Mouse (Mus musculus) hindbrain, embryonic 12.5 days (tissue): ENCODE data around the gene Mphosph6. TPM values are rescaled to one million over a fixed set of nuclear protein-coding genes. Genes with fewer than 3 reads are reported as not detected.

ENCODE experiments used
- ATAC-seq: fragments of 200-750 bp; cut with Nextera tagmentation; 2 replicates; pipeline ENCODE4 v1.8.0; 2017; ENCODE audit warnings: moderate TSS enrichment; ENCODE audit not compliant: low FRiP score
- H3K27ac ChIP-seq: fragments of 300-500 bp; sonication (generic); 2 replicates; pipeline ENCODE4 v1.5.1; 2016; ENCODE audit warnings: mild to moderate bottlenecking
- H3K27me3 ChIP-seq: fragments of 300-500 bp; sonication (generic); 2 replicates; pipeline ENCODE4 v1.6.1; 2016; ENCODE audit warnings: mild to moderate bottlenecking
- H3K36me3 ChIP-seq: fragments of 300-500 bp; sonication (generic); 2 replicates; pipeline ENCODE4 v1.6.1; 2016; ENCODE audit warnings: mild to moderate bottlenecking
- H3K4me1 ChIP-seq: fragments of 300-500 bp; sonication (generic); 2 replicates; pipeline ENCODE4 v1.6.1; 2016
- H3K4me2 ChIP-seq: fragments of 300-500 bp; sonication (generic); replicated peaks from 2 replicates; pipeline ENCODE4 v1.6.1; 2016; ENCODE audit warnings: mild to moderate bottlenecking
- H3K4me3 ChIP-seq: fragments of 300-500 bp; sonication (generic); 2 replicates; pipeline ENCODE4 v1.5.1; 2016; ENCODE audit warnings: mild to moderate bottlenecking
- H3K9ac ChIP-seq: fragments of 300-500 bp; sonication (generic); 2 replicates; pipeline ENCODE4 v1.6.1; 2016; ENCODE audit warnings: mild to moderate bottlenecking, moderate library complexity
- H3K9me3 ChIP-seq: fragments of 300-500 bp; sonication (generic); replicated peaks from 2 replicates; pipeline ENCODE4 v1.6.1; 2016; ENCODE audit warnings: mild to moderate bottlenecking
- WGBS: fragments of 180-500 bp; shearing (Covaris S2); methylation state at CpG from one replicate; pipeline ENCODE4 v1.1.7; 2016; 5-methylcytosine and 5-hydroxymethylcytosine counted together
- polyA plus RNA-seq: library from polyadenylated mRNA; unstranded; fragments of >200 nt; fragmentation: Nextera tagmentation; extraction: Ambion mirVana; gene quantifications from 2 replicates; pipeline ENCODE4 v1.2.1, GENCODE M21; 2016

The Mphosph6 gene
- 45.8 and 46.6 TPM in 2 replicates for polyA plus RNA-seq

DNA sequence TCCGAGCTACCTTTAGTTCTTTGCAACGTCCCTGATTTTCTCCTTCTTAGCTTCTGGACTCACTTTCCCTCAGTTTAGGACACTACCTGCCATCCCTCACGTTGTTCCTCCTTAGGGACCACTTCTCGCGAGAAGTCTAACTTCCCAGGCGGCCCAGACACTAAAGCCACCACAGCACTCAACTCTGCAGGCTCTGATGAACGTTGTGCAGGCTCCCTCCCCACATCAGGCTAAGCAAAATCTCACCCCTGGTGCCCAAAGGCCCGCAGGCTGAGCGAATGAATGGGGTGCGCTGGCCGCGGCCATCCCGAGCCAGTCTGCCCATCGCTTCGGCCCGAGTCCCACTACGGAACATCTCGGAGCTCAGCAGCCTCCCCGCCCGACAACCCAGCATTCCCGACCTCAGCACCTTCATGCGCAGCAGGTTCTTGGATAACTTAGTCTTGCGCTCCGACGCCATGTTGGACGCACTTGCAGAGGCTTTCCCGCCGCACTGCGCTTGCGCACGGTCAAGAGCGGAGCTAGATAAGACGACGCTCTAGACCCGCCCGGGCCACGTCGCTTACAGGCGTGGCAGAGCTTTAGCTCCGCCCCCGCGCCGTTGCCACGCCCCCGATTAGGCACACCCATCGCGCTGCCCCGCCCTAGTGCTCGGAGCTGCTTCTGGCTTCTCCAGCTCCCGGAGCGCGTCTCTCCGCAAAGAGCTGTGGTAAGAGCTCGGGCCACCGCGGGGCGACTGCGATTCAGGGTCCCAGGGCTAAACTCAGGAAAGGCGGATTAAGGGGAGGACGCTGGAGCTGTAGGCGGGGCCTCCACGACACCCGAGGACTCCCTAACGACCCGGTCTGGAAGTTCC lies at the start of gene Mphosph6:
Gene Mphosph6 (minus strand): TSS at position 501 of the 856 bp plus-strand sequence.
- H3K9me3 ChIP-seq = no peaks in the 10 kb centered on the region
- peaks cover 24% of the 10 kb centered on the region for H3K4me1 ChIP-seq
- ATAC-seq = peak; percentile 98
- under 1% methylated on average over 65 of the region's 65 CpGs for WGBS
- H3K9ac ChIP-seq = peak within 1 kb of the TSS; percentile 74
- peak within 1 kb of the TSS; percentile 84 for H3K27ac ChIP-seq
- H3K4me2 ChIP-seq = peak within 1 kb of the TSS; percentile 63
- no peaks in the 10 kb centered on the region for H3K27me3 ChIP-seq
- H3K36me3 ChIP-seq = peaks cover 20% of the 10 kb centered on the region
- peak within 1 kb of the TSS; percentile 51 for H3K4me3 ChIP-seq

DNA sequence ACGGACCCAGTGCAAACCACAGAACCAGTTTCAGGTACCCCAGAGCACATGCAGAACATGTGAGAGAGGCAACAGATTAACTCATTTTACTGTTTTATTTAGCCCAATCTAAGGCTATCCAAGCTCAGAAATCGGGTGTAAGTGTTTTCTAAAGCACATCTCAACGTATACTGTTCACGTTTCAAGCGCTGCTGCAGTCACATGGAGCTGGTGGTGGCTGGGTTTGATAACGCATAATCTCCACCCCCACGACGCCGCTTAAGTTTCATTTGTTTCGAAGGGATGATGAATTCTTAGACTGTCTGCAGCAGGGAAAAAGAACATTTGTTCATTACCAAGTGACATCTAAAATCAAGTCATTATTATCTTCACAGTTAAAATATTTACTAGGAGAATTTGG lies 48.7 kb upstream of the Mphosph6 start:
- no peak for ATAC-seq
- Histone ChIP-seq H3K4me2 (no peak overlapping the region), H3K4me3 (no peak overlapping the region), H3K9me3 (no peaks in the 10 kb centered on the region), H3K36me3 (no peaks in the 10 kb centered on the region), H3K9ac (no peak overlapping the region), H3K27ac (no peak overlapping the region), H3K27me3 (no peaks in the 10 kb centered on the region), H3K4me1 (no peaks in the 10 kb centered on the region)
- WGBS = 83% methylated on average over 10 of the region's 10 CpGs

- no peak for ATAC-seq
- H3K9ac ChIP-seq = no peak overlapping the region
- no peak overlapping the region for H3K4me3 ChIP-seq
- no peaks in the 10 kb centered on the region for H3K4me1 ChIP-seq
- no peak overlapping the region for H3K4me2 ChIP-seq
- 90% methylated on average over 6 of the region's 6 CpGs for WGBS
- no peaks in the 10 kb centered on the region for H3K27me3 ChIP-seq
- H3K27ac ChIP-seq = no peak overlapping the region
- H3K9me3 ChIP-seq = no peaks in the 10 kb centered on the region
- H3K36me3 ChIP-seq = no peaks in the 10 kb centered on the region
Observed at GRCm38 (mm10) chr8:117847865-117848264, 46.1 kb upstream of the Mphosph6 start.

DNA sequence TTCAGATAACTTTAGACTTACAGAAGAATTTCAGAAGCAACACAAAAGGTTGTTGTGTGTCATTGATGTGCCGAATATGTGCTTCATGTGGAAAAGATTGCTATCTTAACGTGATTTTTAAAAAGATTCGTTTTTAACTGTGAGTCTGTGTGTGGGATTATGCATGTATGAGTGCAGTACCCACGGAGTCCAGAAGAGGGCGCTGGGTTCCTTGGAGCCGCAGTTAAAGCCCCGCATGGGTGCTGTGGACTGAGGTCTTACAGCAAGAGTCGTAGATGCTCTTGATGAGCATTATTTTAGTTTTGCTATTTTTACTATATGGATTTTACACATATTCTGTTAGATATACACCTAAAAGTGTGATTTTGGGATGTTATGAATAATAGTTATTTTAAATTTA lies 42.0 kb upstream of the Mphosph6 start:
- no peak for ATAC-seq
- H3K36me3 ChIP-seq = no peaks in the 10 kb centered on the region
- no peak overlapping the region for H3K4me3 ChIP-seq
- 85% methylated on average over 8 of the region's 8 CpGs for WGBS
- H3K4me2 ChIP-seq = no peak overlapping the region
- H3K9ac ChIP-seq = no peak overlapping the region
- H3K9me3 ChIP-seq = no peaks in the 10 kb centered on the region
- H3K4me1 ChIP-seq = no peaks in the 10 kb centered on the region
- no peak overlapping the region for H3K27ac ChIP-seq
- no peaks in the 10 kb centered on the region for H3K27me3 ChIP-seq

- Histone ChIP-seq H3K36me3 (no peaks in the 10 kb centered on the region), H3K4me1 (no peaks in the 10 kb centered on the region), H3K27me3 (0 out of 2 replicates have a peak, but pooled peaks cover 3% of the 10 kb centered on the region), H3K27ac (no peak overlapping the region), H3K9me3 (no peaks in the 10 kb centered on the region), H3K4me3 (no peak overlapping the region), H3K4me2 (no peak overlapping the region), H3K9ac (no peak overlapping the region)
- no peak for ATAC-seq
- 49% methylated on average over 4 of the region's 4 CpGs for WGBS
Observed at GRCm38 (mm10) chr8:117813524-117813923, 11.8 kb upstream of the Mphosph6 start.

DNA sequence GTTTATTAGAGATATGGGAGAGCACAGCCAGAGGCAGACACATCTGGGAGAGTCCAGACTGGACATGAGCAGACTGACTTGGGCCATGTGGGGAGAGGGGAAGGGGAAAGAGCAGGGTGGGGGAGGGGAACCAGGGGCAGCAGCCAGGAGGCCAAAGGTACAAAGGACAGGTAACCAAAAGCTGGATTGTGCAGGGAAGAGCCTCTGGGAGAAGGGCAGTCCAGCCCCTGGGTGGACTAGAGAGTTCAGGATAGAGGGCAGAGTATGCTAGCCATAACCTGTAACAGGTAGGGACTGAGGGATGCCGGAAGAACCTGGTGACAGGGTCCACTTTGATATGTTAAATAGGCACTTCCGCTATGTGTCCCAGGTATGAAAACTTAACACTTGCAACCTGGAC lies 8.9 kb upstream of the Mphosph6 start:
- 85% methylated on average over 2 of the region's 2 CpGs for WGBS
- Histone ChIP-seq H3K36me3 (no peaks in the 10 kb centered on the region), H3K9me3 (no peaks in the 10 kb centered on the region), H3K4me2 (no peak overlapping the region), H3K9ac (no peak overlapping the region), H3K27me3 (0 out of 2 replicates have a peak, but pooled peaks cover 3% of the 10 kb centered on the region), H3K4me1 (no peaks in the 10 kb centered on the region), H3K27ac (no peak overlapping the region), H3K4me3 (no peak overlapping the region)
- ATAC-seq = no peak

- H3K4me1 ChIP-seq = peaks cover 15% of the 10 kb centered on the region
- no peak for ATAC-seq
- no peak overlapping the region for H3K4me3 ChIP-seq
- H3K9me3 ChIP-seq = no peaks in the 10 kb centered on the region
- H3K36me3 ChIP-seq = no peaks in the 10 kb centered on the region
- H3K27ac ChIP-seq = no peak overlapping the region
- H3K9ac ChIP-seq = no peak overlapping the region
- H3K27me3 ChIP-seq = no peaks in the 10 kb centered on the region
- WGBS = 74% methylated on average over 5 of the region's 5 CpGs
- H3K4me2 ChIP-seq = no peak overlapping the region
Observed at GRCm38 (mm10) chr8:117805419-117805818, 3.7 kb upstream of the Mphosph6 start.

DNA sequence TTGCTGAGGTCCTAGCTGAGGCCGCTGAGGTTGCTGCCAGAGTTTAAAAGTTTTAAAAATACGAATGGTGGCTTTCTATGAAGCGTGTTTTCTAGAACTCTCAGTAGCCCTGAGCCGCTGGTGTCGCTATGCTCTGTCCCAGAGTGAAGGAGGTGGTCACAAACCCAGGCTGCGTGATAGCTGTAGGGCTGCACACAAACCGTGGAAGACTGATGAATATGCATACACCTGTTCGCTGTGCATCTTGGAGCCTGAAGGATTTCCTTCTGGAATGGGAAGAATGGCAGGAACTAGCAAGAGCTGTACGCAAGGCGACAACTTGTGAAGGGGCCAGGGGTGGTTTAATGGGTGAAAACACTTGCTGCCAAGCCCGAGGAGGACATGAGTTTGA lies 551 bp upstream of the Mphosph6 start:
- peak overlapping the region; percentile 36; the same call in 1 of the 2 replicates for H3K27ac ChIP-seq

DNA sequence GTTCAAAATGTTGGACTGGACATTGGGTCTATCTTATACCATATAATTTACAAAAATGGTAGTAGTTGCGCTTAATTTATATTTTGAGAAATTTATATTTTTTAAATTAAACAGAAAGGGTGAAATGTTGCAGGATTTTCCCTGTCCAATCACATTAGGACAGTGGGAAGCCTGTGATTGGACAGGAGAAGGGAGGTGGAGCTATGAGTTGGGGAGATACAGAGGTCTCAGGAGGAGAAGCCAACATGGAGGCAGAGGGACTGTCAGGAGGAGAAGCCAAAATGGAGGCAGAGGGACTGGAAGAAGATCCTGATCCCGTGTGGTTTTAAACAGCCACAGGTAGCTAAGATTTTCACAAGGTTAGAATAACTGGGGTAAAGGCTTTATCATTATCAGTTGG lies 3.7 kb downstream of the Mphosph6 start:
- no peak for ATAC-seq
- Histone ChIP-seq H3K36me3 (peaks cover 37% of the 10 kb centered on the region), H3K27ac (no peak overlapping the region), H3K4me1 (peaks cover 24% of the 10 kb centered on the region), H3K9me3 (no peaks in the 10 kb centered on the region), H3K27me3 (no peaks in the 10 kb centered on the region), H3K4me2 (no peak overlapping the region), H3K9ac (no peak overlapping the region), H3K4me3 (no peak overlapping the region)
- 94% methylated on average over 2 of the region's 2 CpGs for WGBS

More for the DNA sequence above, 551 bp upstream of the Mphosph6 start:
- Histone ChIP-seq H3K9ac (peak overlapping the region; percentile 13; the same call in 1 of the 2 replicates), H3K9me3 (no peaks in the 10 kb centered on the region), H3K4me2 (peak overlapping the region; percentile 63), H3K27me3 (no peaks in the 10 kb centered on the region), H3K4me3 (peak overlapping the region; percentile 51), H3K36me3 (peaks cover 14% of the 10 kb centered on the region), H3K4me1 (peaks cover 24% of the 10 kb centered on the region)
- WGBS = 2% methylated on average over 11 of the region's 11 CpGs
- peak; percentile 72 for ATAC-seq

- Histone ChIP-seq H3K36me3 (peaks cover 51% of the 10 kb centered on the region), H3K4me2 (no peak overlapping the region), H3K4me3 (no peak overlapping the region), H3K4me1 (peaks cover 23% of the 10 kb centered on the region), H3K9me3 (no peaks in the 10 kb centered on the region), H3K27me3 (no peaks in the 10 kb centered on the region), H3K9ac (no peak overlapping the region), H3K27ac (no peak overlapping the region)
- WGBS = 92% methylated on average over 15 of the region's 15 CpGs
- no peak for ATAC-seq
Observed at GRCm38 (mm10) chr8:117796464-117796863, 5.3 kb downstream of the Mphosph6 start.

DNA sequence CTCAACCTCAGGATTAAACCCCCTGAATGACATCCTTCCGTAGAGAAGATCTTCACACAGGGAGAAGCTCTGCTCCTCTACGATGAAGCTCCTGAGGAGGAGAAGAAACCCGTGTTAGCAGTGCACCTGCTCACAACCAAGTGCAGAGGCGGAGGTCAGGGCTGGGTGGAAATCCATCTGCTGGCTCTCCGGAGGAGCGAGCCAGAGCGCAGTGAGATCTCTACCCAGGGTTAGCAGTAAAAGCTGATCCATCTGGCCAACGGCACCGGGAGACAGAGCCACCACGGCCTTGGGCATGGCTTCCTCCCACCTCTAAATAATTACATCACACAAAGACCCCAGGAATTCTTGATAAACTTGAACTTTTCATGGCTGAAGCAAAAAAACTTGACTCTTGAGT lies 7.2 kb downstream of the Mphosph6 start:
- no peaks in the 10 kb centered on the region for H3K27me3 ChIP-seq
- no peak overlapping the region for H3K4me3 ChIP-seq
- H3K4me1 ChIP-seq = peaks cover 5% of the 10 kb centered on the region
- no peak overlapping the region for H3K4me2 ChIP-seq
- 85% methylated on average over 10 of the region's 10 CpGs for WGBS
- 0 out of 2 replicates have a peak overlapping the region, but pooled peaks have one; percentile 40 for H3K27ac ChIP-seq
- H3K9me3 ChIP-seq = no peaks in the 10 kb centered on the region
- H3K36me3 ChIP-seq = peaks cover 67% of the 10 kb centered on the region
- no peak overlapping the region for H3K9ac ChIP-seq
- ATAC-seq = no peak

DNA sequence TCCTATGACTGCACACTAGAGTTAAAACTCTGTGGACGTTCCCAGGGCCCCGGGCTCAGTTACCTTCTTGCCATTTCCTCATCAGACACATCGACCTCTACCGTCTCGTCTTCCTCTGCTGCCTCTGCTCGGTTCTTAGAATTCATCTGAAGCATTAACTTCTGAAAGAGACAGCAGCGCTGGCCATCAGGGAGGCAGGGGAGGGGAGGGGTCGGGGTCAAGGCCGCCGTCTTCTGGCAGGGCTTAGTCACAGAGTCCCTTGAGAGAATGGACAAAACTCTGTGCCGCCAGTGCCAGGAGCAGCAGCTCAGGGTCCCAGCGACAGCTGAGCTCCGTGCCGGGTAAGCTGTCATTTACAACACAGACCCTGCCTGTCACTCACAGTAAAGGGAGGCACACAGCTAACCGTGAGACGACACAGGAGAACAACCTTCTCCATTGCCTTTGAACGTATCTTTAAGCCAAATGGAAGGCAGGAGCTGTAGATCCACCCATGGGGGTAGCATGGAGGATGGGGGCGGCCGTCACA lies 9.1 kb downstream of the Mphosph6 start:
- Histone ChIP-seq H3K4me1 (peaks cover 5% of the 10 kb centered on the region; the same call in 1 of the 2 replicates), H3K36me3 (peaks cover 71% of the 10 kb centered on the region), H3K27ac (no peak overlapping the region), H3K9ac (no peak overlapping the region), H3K9me3 (peaks cover 4% of the 10 kb centered on the region; the same call in 1 of the 2 replicates), H3K4me2 (no peak overlapping the region), H3K4me3 (no peak overlapping the region), H3K27me3 (no peaks in the 10 kb centered on the region)
- no peak for ATAC-seq
- WGBS = 74% methylated on average over 19 of the region's 19 CpGs
